Mouse (Mus musculus) liver, postnatal 0 days (tissue): ENCODE results near the gene Eloa. TPM values are rescaled to one million over a fixed set of nuclear protein-coding genes. Genes with fewer than 3 reads are reported as not detected.

Experiments
- ATAC-seq: fragments of 200-750 bp; cut with Nextera tagmentation; 2 replicates; pipeline ENCODE4 v1.8.0; 2017; ENCODE audit warnings: mild to moderate bottlenecking, moderate library complexity
- DNase-seq: peaks from one replicate; pipeline ENCODE4 v3.0.0-alpha.2; 2016
- H3K27ac ChIP-seq: fragments of 300-500 bp; sonication (generic); 2 replicates; pipeline ENCODE4 v1.5.1; 2014; ENCODE audit warnings: antibody characterized with exemption, moderate library complexity, mild to moderate bottlenecking, low read depth
- H3K27me3 ChIP-seq: fragments of 300-500 bp; sonication (generic); 2 replicates; pipeline ENCODE4 v1.6.1; 2014; ENCODE audit warnings: low read length, control low read depth, mixed read lengths; ENCODE audit not compliant: insufficient read depth
- H3K36me3 ChIP-seq: fragments of 300-500 bp; sonication (generic); replicated peaks from 2 replicates; pipeline ENCODE4 v1.6.1; 2014; ENCODE audit warnings: mild to moderate bottlenecking, control low read depth, low read length, moderate library complexity, mixed read lengths; ENCODE audit not compliant: insufficient read depth
- H3K4me1 ChIP-seq: fragments of 300-500 bp; sonication (generic); 2 replicates; pipeline ENCODE4 v1.6.1; 2014; ENCODE audit warnings: antibody characterized with exemption, mild to moderate bottlenecking, control low read depth; ENCODE audit not compliant: insufficient read depth
- H3K4me2 ChIP-seq: fragments of 300-500 bp; sonication (generic); 2 replicates; pipeline ENCODE4 v1.6.1; 2014; ENCODE audit warnings: low read depth, mild to moderate bottlenecking, low read length, moderate library complexity, mixed read lengths
- H3K4me3 ChIP-seq: fragments of 300-500 bp; sonication (generic); 2 replicates; pipeline ENCODE4 v1.5.1; 2014; ENCODE audit warnings: low read depth, low read length
- H3K9ac ChIP-seq: fragments of 300-500 bp; sonication (generic); replicated peaks from 2 replicates; pipeline ENCODE4 v1.6.1; 2014; ENCODE audit warnings: mild to moderate bottlenecking, moderate library complexity
- H3K9me3 ChIP-seq: fragments of 300-500 bp; sonication (generic); 2 replicates; pipeline ENCODE4 v1.6.1; 2016; ENCODE audit warnings: mild to moderate bottlenecking, control low read depth, low read length, mixed read lengths
- CTCF ChIP-seq: sonication (generic); IDR thresholded peaks from 2 replicates; pipeline ENCODE4 v1.5.1; 2016; ENCODE audit warnings: antibody characterized with exemption, low read depth
- EP300 ChIP-seq: IDR thresholded peaks from 2 replicates; pipeline ENCODE4 v1.6.1; 2016; ENCODE audit warnings: antibody characterized with exemption, low read depth, mild to moderate bottlenecking
- WGBS: fragments of 180-500 bp; shearing (Covaris S2); extraction: QIAGEN DNeasy Blood & Tissue Kit; methylation state at CpG from one replicate; pipeline ENCODE4 v1.1.7; 2014; ENCODE audit not compliant: insufficient replicate concordance; 5-methylcytosine and 5-hydroxymethylcytosine counted together
- polyA plus RNA-seq: library from polyadenylated mRNA; unstranded; fragments of >200 nt; fragmentation: Nextera tagmentation; extraction: Ambion mirVana; gene quantifications from 2 replicates; pipeline ENCODE4 v1.2.1, GENCODE M21; 2015

Eloa gene
- polyA plus RNA-seq, 1 experiment from 2014 or later, result 16.7 TPM

GRCm38 (mm10) chr4:135963457-135964193 lies 57.9 kb downstream of the Eloa start, which contains the start of gene Gale:
Gale (plus strand) TSS chr4:135963727.
- Histone ChIP-seq H3K4me1 (peaks cover 23% of the 10 kb centered on the region), H3K9ac (peak within 1 kb of the TSS; percentile 79), H3K27me3 (no peaks in the 10 kb centered on the region), H3K4me2 (peak within 1 kb of the TSS; percentile 100), H3K4me3 (peak within 1 kb of the TSS; percentile 72), H3K36me3 (peaks cover 51% of the 10 kb centered on the region), H3K9me3 (no peaks in the 10 kb centered on the region), H3K27ac (peak within 1 kb of the TSS; percentile 93)
- WGBS, result 1% methylated on average over 53 of the region's 56 CpGs
- DNase-seq (peak; percentile 98), ATAC-seq (peak; percentile 88)
- no peak for TF ChIP-seq CTCF
- peak; percentile 87 for TF ChIP-seq EP300

- H3K9me3 ChIP-seq, result no peaks in the 10 kb centered on the region
- no peak for DNase-seq
- WGBS, result 7% methylated on average over 15 of the region's 15 CpGs
- H3K27me3 ChIP-seq, result no peaks in the 10 kb centered on the region
- TF ChIP-seq EP300 (no peak), CTCF (no peak)
- ATAC-seq, result peak; percentile 1; the same call in 1 of the 2 replicates
- peak overlapping the region; percentile 93 for H3K27ac ChIP-seq
- H3K36me3 ChIP-seq, result peaks cover 49% of the 10 kb centered on the region
- H3K4me1 ChIP-seq, result peaks cover 26% of the 10 kb centered on the region
- peak overlapping the region; percentile 79 for H3K9ac ChIP-seq
- H3K4me3 ChIP-seq, result peak overlapping the region; percentile 72
- H3K4me2 ChIP-seq, result peak overlapping the region; percentile 100
These were observed 58.6 kb downstream of the Eloa start for GRCm38 (mm10) chr4:135962946-135963345.

DNA sequence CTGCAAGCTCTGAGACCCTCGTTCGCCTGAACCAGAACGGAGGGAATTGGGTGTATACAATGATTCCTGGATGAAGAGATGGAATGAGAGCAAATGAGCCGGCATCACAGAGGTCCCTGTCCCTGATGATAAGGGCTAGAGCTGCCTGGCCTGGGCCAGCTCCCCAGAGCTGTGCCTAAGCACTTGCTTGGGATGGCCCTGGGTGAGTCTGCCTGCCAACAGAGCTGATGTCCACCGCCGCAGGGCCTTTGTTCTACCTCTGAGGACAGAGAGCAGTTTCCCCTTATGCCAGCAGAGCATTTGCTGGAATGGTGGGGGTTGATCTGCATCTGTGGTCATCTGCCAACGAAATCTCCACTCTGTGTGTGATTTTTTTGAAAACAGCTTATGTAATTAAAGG lies 59.4 kb downstream of the Eloa start:
- H3K9me3 ChIP-seq, result no peaks in the 10 kb centered on the region
- ATAC-seq (no peak), DNase-seq (no peak)
- 85% methylated on average over 7 of the region's 7 CpGs for WGBS
- H3K9ac ChIP-seq, result no peak overlapping the region; the same call in 1 of the 2 replicates
- H3K4me1 ChIP-seq, result peaks cover 30% of the 10 kb centered on the region
- H3K27ac ChIP-seq, result peak overlapping the region; percentile 93; the same call in 1 of the 2 replicates
- no peaks in the 10 kb centered on the region for H3K27me3 ChIP-seq
- TF ChIP-seq CTCF (no peak), EP300 (no peak)
- H3K4me2 ChIP-seq, result peak overlapping the region; percentile 100; the same call in 1 of the 2 replicates
- H3K36me3 ChIP-seq, result peaks cover 47% of the 10 kb centered on the region
- H3K4me3 ChIP-seq, result no peak overlapping the region

GRCm38 (mm10) chr4:135961709-135962108 lies 59.9 kb downstream of the Eloa start:
- Histone ChIP-seq H3K4me1 (peaks cover 30% of the 10 kb centered on the region), H3K4me2 (no peak overlapping the region), H3K27me3 (no peaks in the 10 kb centered on the region), H3K36me3 (peaks cover 43% of the 10 kb centered on the region), H3K27ac (no peak overlapping the region), H3K9me3 (no peaks in the 10 kb centered on the region), H3K9ac (no peak overlapping the region), H3K4me3 (no peak overlapping the region)
- WGBS, result 86% methylated on average over 5 of the region's 5 CpGs
- DNase-seq (no peak), ATAC-seq (no peak)
- TF ChIP-seq CTCF (no peak), EP300 (no peak)

DNA sequence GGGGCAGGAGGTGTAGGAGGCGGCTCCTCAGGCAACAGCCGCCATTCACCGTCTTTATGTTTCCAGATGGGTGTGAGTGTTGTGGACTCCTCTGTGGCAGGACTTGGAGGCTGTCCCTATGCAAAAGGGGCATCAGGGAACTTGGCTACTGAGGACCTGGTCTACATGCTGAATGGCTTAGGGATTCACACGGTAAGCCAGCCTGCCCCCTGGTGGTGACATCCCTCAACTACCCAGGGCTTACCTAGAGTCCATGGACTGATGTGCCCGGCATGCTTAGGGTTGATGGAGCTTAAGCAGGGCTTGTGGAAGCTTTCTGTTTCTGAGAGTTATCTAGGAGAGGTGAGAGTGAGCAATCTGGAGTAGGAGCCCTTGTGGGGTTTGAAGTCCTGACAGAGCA lies 60.8 kb downstream of the Eloa start:
- Histone ChIP-seq H3K27ac (0 out of 2 replicates have a peak overlapping the region, but pooled peaks have one; percentile 95), H3K27me3 (no peaks in the 10 kb centered on the region), H3K9ac (no peak overlapping the region), H3K9me3 (no peaks in the 10 kb centered on the region), H3K4me1 (peaks cover 30% of the 10 kb centered on the region), H3K4me3 (no peak overlapping the region), H3K4me2 (no peak overlapping the region), H3K36me3 (peaks cover 43% of the 10 kb centered on the region)
- 31% methylated on average over 5 of the region's 5 CpGs for WGBS
- TF ChIP-seq EP300 (no peak), CTCF (peak; percentile 98)
- DNase-seq (peak; percentile 92), ATAC-seq (no peak)

GRCm38 (mm10) chr4:135958354-135958753 lies 63.2 kb downstream of the Eloa start:
- DNase-seq (peak; percentile 80), ATAC-seq (peak; percentile 85)
- Histone ChIP-seq H3K27ac (peak overlapping the region; percentile 95), H3K9me3 (no peaks in the 10 kb centered on the region), H3K4me3 (no peak overlapping the region), H3K4me2 (peak overlapping the region; percentile 2; the same call in 1 of the 2 replicates), H3K36me3 (peaks cover 54% of the 10 kb centered on the region), H3K9ac (no peak overlapping the region), H3K27me3 (no peaks in the 10 kb centered on the region), H3K4me1 (peaks cover 18% of the 10 kb centered on the region)
- WGBS, result 64% methylated on average over 8 of the region's 8 CpGs
- TF ChIP-seq CTCF, result no peak
- peak; percentile 75 for TF ChIP-seq EP300
